Mouse (Mus musculus) liver, embryonic 14.5 days (tissue): ENCODE results near the gene Sprn. TPM values are rescaled to one million over a fixed set of nuclear protein-coding genes. Genes with fewer than 3 reads are reported as not detected.

ENCODE experiments used
- ATAC-seq: fragments of 200-750 bp; cut with Nextera tagmentation; 2 replicates; pipeline ENCODE4 v1.8.0; 2017; ENCODE audit warnings: moderate number of reproducible peaks, mild to moderate bottlenecking, moderate library complexity; ENCODE audit not compliant: insufficient read depth
- DNase-seq, 3 experiments: peaks; one replicate each; pipeline ENCODE4 v3.0.0-alpha.2; 2012 to 2013; ENCODE audit warnings: low read depth in 3 of 3, low spot score in 3 of 3
- H3K27ac ChIP-seq: fragments of 300-500 bp; sonication (generic); 2 replicates; pipeline ENCODE4 v1.5.1; 2014; ENCODE audit warnings: moderate library complexity, mild to moderate bottlenecking, control low read depth, inconsistent platforms
- H3K27me3 ChIP-seq: fragments of 300-500 bp; sonication (generic); 2 replicates; pipeline ENCODE4 v1.6.1; 2014; ENCODE audit warnings: mild to moderate bottlenecking, low read length, moderate library complexity; ENCODE audit not compliant: control insufficient read depth, insufficient read depth
- H3K36me3 ChIP-seq: fragments of 300-500 bp; sonication (generic); replicated peaks from 2 replicates; pipeline ENCODE4 v1.6.1; 2014; ENCODE audit warnings: low read depth; ENCODE audit not compliant: control insufficient read depth, insufficient read depth
- H3K4me1 ChIP-seq, 2 experiments: fragments of 200-500 bp in 1 of 2; fragments of 300-500 bp in 1 of 2; sonication (generic) in 1 of 2; replicated peaks; 2 replicates each; pipeline ENCODE4 v1.6.1; 2012 to 2014; ENCODE audit warnings: antibody characterized with exemption in 1 of 2, inconsistent platforms in 1 of 2, low read length in 1 of 2; ENCODE audit not compliant: control insufficient read depth in 2 of 2, insufficient read depth in 2 of 2
- H3K4me2 ChIP-seq: fragments of 300-500 bp; sonication (generic); 2 replicates; pipeline ENCODE4 v1.6.1; 2014; ENCODE audit warnings: low read depth, mild to moderate bottlenecking, control low read depth, moderate library complexity
- H3K4me3 ChIP-seq, 2 experiments: fragments of 200-500 bp in 1 of 2; fragments of 300-500 bp in 1 of 2; sonication (generic) in 1 of 2; 2 replicates each; pipeline ENCODE4 v1.5.1; 2012 to 2014; ENCODE audit warnings: low read depth in 2 of 2, low read length in 2 of 2, mild to moderate bottlenecking in 2 of 2, control low read depth in 1 of 2, inconsistent platforms in 1 of 2, moderate library complexity in 1 of 2; ENCODE audit not compliant: insufficient read depth in 1 of 2
- H3K9ac ChIP-seq: fragments of 300-500 bp; sonication (generic); replicated peaks from 2 replicates; pipeline ENCODE4 v1.6.1; 2014; ENCODE audit warnings: mild to moderate bottlenecking, control low read depth, moderate library complexity
- H3K9me3 ChIP-seq: fragments of 300-500 bp; sonication (generic); 2 replicates; pipeline ENCODE4 v1.6.1; 2016; ENCODE audit warnings: low read length, mixed read lengths; ENCODE audit not compliant: control insufficient read depth
- CTCF ChIP-seq: IDR thresholded peaks from 2 replicates; pipeline ENCODE4 v1.5.1; 2016; ENCODE audit warnings: antibody characterized with exemption, low read depth, control low read depth
- EP300 ChIP-seq: IDR thresholded peaks from 2 replicates; pipeline ENCODE4 v1.6.1; 2016; ENCODE audit warnings: antibody characterized with exemption, low read depth
- WGBS: fragments of 180-500 bp; shearing (Covaris S2); extraction: QIAGEN DNeasy Blood & Tissue Kit; methylation state at CpG from one replicate; pipeline ENCODE4 v1.1.7; 2014; ENCODE audit not compliant: insufficient replicate concordance; 5-methylcytosine and 5-hydroxymethylcytosine counted together
- polyA plus RNA-seq, 2 experiments: library from polyadenylated mRNA; depleted of rRNA in 1 of 2; stranded (reverse) in 1 of 2; unstranded in 1 of 2; fragments of >200 nt; fragmentation: Nextera tagmentation in 1 of 2; extraction: Ambion mirVana in 1 of 2; gene quantifications; 2 replicates each; pipeline versions ENCODE4 v1.2.1 to v1.2.3; 2012 to 2014

The Sprn gene
- polyA plus RNA-seq, 2 experiments: not detected

- peaks cover 0 to 6% of the 10 kb centered on the region in 2 experiments; a peak in 2 of 4 replicates for H3K4me1 ChIP-seq
- DNase-seq (no peak), ATAC-seq (no peak)
- H3K9ac ChIP-seq: no peak overlapping the region
- TF ChIP-seq CTCF (no peak), EP300 (no peak)
- no peaks in the 10 kb centered on the region for H3K36me3 ChIP-seq
- H3K4me3 ChIP-seq: no peak overlapping the region
- no peak overlapping the region for H3K4me2 ChIP-seq
- H3K9me3 ChIP-seq: no peaks in the 10 kb centered on the region
- no peaks in the 10 kb centered on the region for H3K27me3 ChIP-seq
- H3K27ac ChIP-seq: no peak overlapping the region
- 33% methylated on average over 2 of the region's 2 CpGs for WGBS
These were observed 37.8 kb upstream of the Sprn start for GRCm38 (mm10) chr7:140192445-140192844.

GRCm38 (mm10) chr7:140190435-140190834, 35.8 kb upstream of the Sprn start:
- no peak for DNase-seq
- WGBS: 59% methylated on average over 1 of the region's 1 CpGs

GRCm38 (mm10) chr7:140188391-140189328, 34.0 kb upstream of the Sprn start:
- DNase-seq (peak; percentile 34 to 43 (median 36)), ATAC-seq (peak; percentile 46; the same call in 1 of the 2 replicates)
- H3K4me2 ChIP-seq: no peak overlapping the region
- H3K36me3 ChIP-seq: no peaks in the 10 kb centered on the region
- 37% methylated on average over 4 of the region's 4 CpGs for WGBS
- H3K4me3 ChIP-seq: no peak overlapping the region
- TF ChIP-seq CTCF: peak; percentile 51; the same call in 1 of the 2 replicates
- no peak for TF ChIP-seq EP300
- peaks cover 0 to 6% of the 10 kb centered on the region in 2 experiments; a peak in 2 of 4 replicates for H3K4me1 ChIP-seq
- no peak overlapping the region for H3K9ac ChIP-seq
- H3K27me3 ChIP-seq: no peaks in the 10 kb centered on the region
- no peak overlapping the region for H3K27ac ChIP-seq
- H3K9me3 ChIP-seq: no peaks in the 10 kb centered on the region

More at GRCm38 (mm10) chr7:140190435-140190834, 35.8 kb upstream of the Sprn start:
- H3K27me3 ChIP-seq: no peaks in the 10 kb centered on the region
- peaks cover 0 to 6% of the 10 kb centered on the region in 2 experiments; a peak in 2 of 4 replicates for H3K4me1 ChIP-seq
- TF ChIP-seq EP300 (no peak), CTCF (no peak)
- H3K36me3 ChIP-seq: no peaks in the 10 kb centered on the region
- H3K4me3 ChIP-seq: no peak overlapping the region
- no peaks in the 10 kb centered on the region for H3K9me3 ChIP-seq
- no peak overlapping the region for H3K27ac ChIP-seq
- no peak overlapping the region for H3K9ac ChIP-seq
- H3K4me2 ChIP-seq: no peak overlapping the region
- ATAC-seq: no peak

- peaks cover 0 to 6% of the 10 kb centered on the region in 2 experiments; a peak in 2 of 4 replicates for H3K4me1 ChIP-seq
- WGBS: 53% methylated on average over 7 of the region's 7 CpGs
- H3K27ac ChIP-seq: no peak overlapping the region
- H3K9me3 ChIP-seq: no peaks in the 10 kb centered on the region
- no peak overlapping the region for H3K9ac ChIP-seq
- no peak for TF ChIP-seq EP300
- TF ChIP-seq CTCF: no peak
- H3K4me2 ChIP-seq: no peak overlapping the region
- DNase-seq: no peak
- ATAC-seq: no peak
- no peaks in the 10 kb centered on the region for H3K36me3 ChIP-seq
- H3K27me3 ChIP-seq: no peaks in the 10 kb centered on the region
- no peak overlapping the region for H3K4me3 ChIP-seq
These were observed 33.2 kb upstream of the Sprn start for GRCm38 (mm10) chr7:140187721-140188390.
